8 mouse cellular contexts compared by ENCODE assay signal in the genomic region with DNA sequence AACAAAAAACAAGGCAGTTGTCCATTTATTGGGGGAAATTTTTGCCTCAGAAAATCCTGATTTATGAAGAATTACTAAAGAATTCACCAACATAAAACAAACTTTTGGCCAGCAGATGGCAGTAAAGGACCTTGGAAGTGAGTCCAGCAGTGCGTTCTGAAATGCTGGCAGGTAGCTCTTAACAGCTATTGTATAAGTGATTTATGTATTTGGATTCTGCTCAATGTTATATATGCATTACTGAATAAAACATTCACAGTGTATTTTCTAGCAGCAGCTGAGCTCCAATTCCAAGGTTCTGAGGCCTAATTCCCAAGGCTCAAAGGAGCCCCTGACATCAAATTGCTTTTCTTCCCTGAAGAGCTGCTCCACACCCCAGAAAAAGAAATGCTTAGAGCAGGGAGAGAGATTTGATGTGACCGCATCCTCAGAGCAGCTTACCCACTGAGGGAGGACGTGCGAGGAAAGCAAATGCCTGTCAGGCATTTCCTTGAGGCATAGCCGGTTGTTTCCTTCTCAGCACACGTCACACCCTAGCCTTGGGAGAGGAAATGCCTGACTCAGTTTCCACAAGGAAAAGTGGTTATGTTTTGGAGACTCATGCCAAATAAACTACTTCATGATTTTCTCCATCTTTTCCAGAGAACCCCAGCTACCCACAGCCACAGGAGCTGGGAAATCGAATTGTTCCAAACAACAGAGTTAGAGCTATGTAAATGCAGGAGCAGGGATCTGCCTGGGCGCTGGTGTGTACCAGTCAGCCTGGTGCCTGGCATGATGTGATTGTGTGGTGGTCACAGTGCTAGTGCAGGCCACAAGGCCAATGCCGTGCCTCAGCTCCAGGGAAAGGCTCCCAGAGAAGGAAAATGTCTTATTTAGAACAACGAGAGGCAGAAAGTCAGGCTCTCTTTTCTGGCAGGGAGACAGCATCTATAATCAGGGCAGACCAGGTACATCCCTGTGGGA.
A peak's percentile ranks its signal among the peaks of the same experiment; 100 is the strongest.
DNase-seq lines count a peak whose midpoint lies in the region; ATAC-seq and TF ChIP-seq lines count a peak whose summit lies in the region.

No protein-coding gene starts in this region.

- H3K9ac ChIP-seq in liver, adult 2 months (ENCODE audit: low read depth, low read length) = no peak overlapping the region
- no peak overlapping the region for H3K9ac ChIP-seq in liver, embryonic 12.5 days
- no peak overlapping the region for H3K9ac ChIP-seq in midbrain, embryonic 14.5 days (replicated peaks; ENCODE audit: low read length)

- no peak overlapping the region for H3K27ac ChIP-seq in liver, adult 2 months (replicated peaks; ENCODE audit: insufficient read depth, low read depth, low read length)
- no peak overlapping the region for H3K27ac ChIP-seq in liver, embryonic 12.5 days
- no peak overlapping the region for H3K27ac ChIP-seq in kidney, adult 2 months (ENCODE audit: insufficient read depth, low read depth, low read length)
- peak overlapping the region; percentile 91 for H3K27ac ChIP-seq in midbrain, embryonic 14.5 days (replicated peaks; ENCODE audit: low read depth, low read length)

- 79% methylated on average over 10 of the region's 10 CpGs for WGBS in liver, adult 2 months
- 70% methylated on average over 10 of the region's 10 CpGs for WGBS in liver, embryonic 12.5 days (ENCODE audit: insufficient replicate concordance)
- 55% methylated on average over 10 of the region's 10 CpGs for WGBS in kidney, adult 2 months
- 32% methylated on average over 10 of the region's 10 CpGs for WGBS in midbrain, embryonic 14.5 days

- H3K27me3 ChIP-seq in liver, adult 2 months (ENCODE audit: control insufficient read depth, insufficient read depth, low read length) = no peaks in the 10 kb centered on the region
- H3K27me3 ChIP-seq in liver, embryonic 12.5 days (replicated peaks) = no peaks in the 10 kb centered on the region
- no peaks in the 10 kb centered on the region for H3K27me3 ChIP-seq in kidney, adult 2 months (replicated peaks; ENCODE audit: control insufficient read depth, insufficient read depth, low read length)
- H3K27me3 ChIP-seq in midbrain, embryonic 14.5 days (ENCODE audit: control insufficient read depth, insufficient read depth, low read length) = no peaks in the 10 kb centered on the region

- intact Hi-C loops in left cerebral cortex, postnatal 25 days (cut with DNase I) = loop anchor here (1.0 to 5.0 kb wide), 5 partner anchors 98 to 1308 kb away; a partner anchor contains a TSS

- no peak for TF ChIP-seq POLR2A in liver, adult 2 months (IDR thresholded peaks at IDR 0.05; ENCODE audit: extremely low read depth, insufficient read depth, low read length)
- no peak for TF ChIP-seq POLR2A in kidney, adult 2 months (IDR thresholded peaks at IDR 0.05; ENCODE audit: low read depth, low read length)

- TF ChIP-seq CTCF in liver, adult 2 months (IDR thresholded peaks at IDR 0.05; ENCODE audit: low read depth, low read length) = peak; percentile 31
- peak; percentile 61 for TF ChIP-seq CTCF in kidney, adult 2 months (conservative IDR thresholded peaks at IDR 0.05; ENCODE audit: insufficient read depth, insufficient read length, low read depth, low read length)

- no peak overlapping the region for H3K4me3 ChIP-seq in liver, adult 2 months (ENCODE audit: insufficient read depth, low read depth, low read length)
- H3K4me3 ChIP-seq in liver, embryonic 12.5 days = no peak overlapping the region
- no peak overlapping the region for H3K4me3 ChIP-seq in kidney, adult 2 months (ENCODE audit: insufficient read depth, low read depth, low read length)
- H3K4me3 ChIP-seq in midbrain, embryonic 14.5 days (replicated peaks; ENCODE audit: low read depth, low read length) = no peak overlapping the region

- ATAC-seq in liver, embryonic 12.5 days = no peak
- ATAC-seq in frontal cortex, adult (ENCODE audit: low TSS enrichment) = peak; percentile 84
- ATAC-seq in midbrain, embryonic 14.5 days (ENCODE audit: low FRiP score, low TSS enrichment) = peak; percentile 74

- no peak overlapping the region for H3K4me2 ChIP-seq in liver, embryonic 12.5 days
- H3K4me2 ChIP-seq in midbrain, embryonic 14.5 days (ENCODE audit: low read length) = 0 out of 2 replicates have a peak overlapping the region, but pooled peaks have one; percentile 5

- no peaks in the 10 kb centered on the region for H3K36me3 ChIP-seq in liver, adult 2 months (ENCODE audit: control insufficient read depth, insufficient read depth, low read length)
- no peaks in the 10 kb centered on the region for H3K36me3 ChIP-seq in liver, embryonic 12.5 days
- no peaks in the 10 kb centered on the region for H3K36me3 ChIP-seq in kidney, adult 2 months (ENCODE audit: control insufficient read depth, insufficient read depth, low read length)
- H3K36me3 ChIP-seq in midbrain, embryonic 14.5 days (ENCODE audit: control insufficient read depth, insufficient read depth, low read length) = no peaks in the 10 kb centered on the region

- H3K79me2 ChIP-seq in liver, adult 2 months (ENCODE audit: control insufficient read depth, insufficient read depth, low read length) = no peaks in the 10 kb centered on the region; the same call in 1 of the 2 replicates

- DNase-seq in liver, adult 2 months (ENCODE audit: extremely low read depth, low read depth, low spot score) = peak; percentile 78
- DNase-seq in cerebellum, adult 9-10 months = peak; percentile 81
- peak; percentile 77 for DNase-seq in kidney, adult 2 months
- peak; percentile 88 to 92 for DNase-seq in left cerebral cortex, postnatal 25 days (ENCODE audit: low spot score in 2 of 2)
- peak; percentile 98 for DNase-seq in midbrain, embryonic 14.5 days
- DNase-seq in spleen, postnatal 4 days (ENCODE audit: low spot score in 2 of 2) = peak; percentile 67 to 88

- no peaks in the 10 kb centered on the region for H3K9me3 ChIP-seq in liver, embryonic 12.5 days (replicated peaks)
- H3K9me3 ChIP-seq in midbrain, embryonic 14.5 days (ENCODE audit: control insufficient read depth, low read length) = no peaks in the 10 kb centered on the region

- H3K4me1 ChIP-seq in liver, adult 2 months (ENCODE audit: control insufficient read depth, insufficient read depth, low read length) = peaks cover 10% of the 10 kb centered on the region; the same call in 1 of the 2 replicates
- peaks cover 20% of the 10 kb centered on the region for H3K4me1 ChIP-seq in liver, embryonic 12.5 days
- peaks cover 3% of the 10 kb centered on the region; the same call in 1 of the 2 replicates for H3K4me1 ChIP-seq in kidney, adult 2 months (ENCODE audit: control insufficient read depth, insufficient read depth, low read length)
- H3K4me1 ChIP-seq in midbrain, embryonic 14.5 days (ENCODE audit: control insufficient read depth, insufficient read depth, low read length) = peaks cover 13% of the 10 kb centered on the region
